Mouse (Mus musculus): ENCODE results near the gene Ccdc152. TPM values are rescaled to one million over a fixed set of nuclear protein-coding genes. Genes with fewer than 3 reads are reported as not detected.
A peak's percentile ranks its signal among the peaks of the same experiment; 100 is the strongest.

Gene Ccdc152
- total RNA-seq (2012; rRNA removed): 0.74 and 0.76 TPM in 2 replicates

DNA sequence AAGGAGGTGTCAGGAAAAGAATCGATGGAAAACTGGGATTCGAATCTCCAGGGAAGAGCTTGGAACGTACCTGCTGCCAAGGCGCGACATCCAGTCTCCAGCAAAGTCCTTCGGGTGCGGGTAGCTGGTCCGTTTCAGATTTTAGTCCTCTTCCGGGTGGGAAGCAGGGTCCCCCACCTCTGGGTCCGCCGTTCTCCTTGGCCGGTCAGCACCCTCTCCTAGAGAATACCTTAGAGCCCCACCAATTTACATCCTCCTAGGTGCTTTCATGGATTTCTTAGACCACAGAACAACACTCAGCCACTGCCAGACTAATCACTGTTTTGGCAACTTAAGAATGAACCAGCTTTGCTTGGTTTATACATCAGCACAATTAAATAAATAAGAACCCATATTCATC, at the start of gene Ccdc152:
Gene Ccdc152, minus strand, starts transcription at position 101 of the 400 bp plus-strand sequence.
- no peak for DNase-seq (ENCODE audit: low read depth, low spot score)
- no peak within 1 kb of the TSS for H3K9ac ChIP-seq (ENCODE audit: insufficient read depth, low read depth, low read length, poor library complexity, severe bottlenecking)
- H3K4me1 ChIP-seq (ENCODE audit: control insufficient read depth in 2 of 2, insufficient read depth in 2 of 2, low read length in 2 of 2, poor library complexity in 1 of 2): no peaks in the 10 kb centered on the region
- H3K27ac ChIP-seq (ENCODE audit: insufficient read depth, low read depth, low read length, poor library complexity, severe bottlenecking): no peak within 1 kb of the TSS
- in situ Hi-C loops (cut with MboI; ENCODE audit: low sequenced_read_pairs in 2 of 2, unreplicated experiment in 2 of 2): no loop called here
- no peaks in the 10 kb centered on the region for H3K36me3 ChIP-seq (ENCODE audit: control insufficient read depth, insufficient read depth, low read length, poor library complexity, severe bottlenecking)
- peak within 1 kb of the TSS in 1 of 2 experiments; percentile 46; a peak in 2 of 4 replicates for H3K4me3 ChIP-seq (ENCODE audit: insufficient read depth in 1 of 2, low read depth in 1 of 2, low read length in 2 of 2, poor library complexity in 1 of 2, severe bottlenecking in 1 of 2)
- H3K9me3 ChIP-seq (ENCODE audit: control insufficient read depth, insufficient read depth, low read depth, low read length): no peaks in the 10 kb centered on the region
- TF ChIP-seq HCFC1 (IDR thresholded peaks at IDR 0.05; ENCODE audit: borderline replicate concordance, insufficient read depth, low read length) (no peak), ZC3H11A (IDR thresholded peaks at IDR 0.05; ENCODE audit: borderline replicate concordance, low read depth, low read length) (no peak), CHD2 (IDR thresholded peaks at IDR 0.05; ENCODE audit: low read depth, low read length) (no peak), ZNF384 (IDR thresholded peaks at IDR 0.05; ENCODE audit: low read depth, low read length) (no peak), MAFK (IDR thresholded peaks at IDR 0.05; ENCODE audit: insufficient read depth, low read depth, low read length) (no peak)

DNA sequence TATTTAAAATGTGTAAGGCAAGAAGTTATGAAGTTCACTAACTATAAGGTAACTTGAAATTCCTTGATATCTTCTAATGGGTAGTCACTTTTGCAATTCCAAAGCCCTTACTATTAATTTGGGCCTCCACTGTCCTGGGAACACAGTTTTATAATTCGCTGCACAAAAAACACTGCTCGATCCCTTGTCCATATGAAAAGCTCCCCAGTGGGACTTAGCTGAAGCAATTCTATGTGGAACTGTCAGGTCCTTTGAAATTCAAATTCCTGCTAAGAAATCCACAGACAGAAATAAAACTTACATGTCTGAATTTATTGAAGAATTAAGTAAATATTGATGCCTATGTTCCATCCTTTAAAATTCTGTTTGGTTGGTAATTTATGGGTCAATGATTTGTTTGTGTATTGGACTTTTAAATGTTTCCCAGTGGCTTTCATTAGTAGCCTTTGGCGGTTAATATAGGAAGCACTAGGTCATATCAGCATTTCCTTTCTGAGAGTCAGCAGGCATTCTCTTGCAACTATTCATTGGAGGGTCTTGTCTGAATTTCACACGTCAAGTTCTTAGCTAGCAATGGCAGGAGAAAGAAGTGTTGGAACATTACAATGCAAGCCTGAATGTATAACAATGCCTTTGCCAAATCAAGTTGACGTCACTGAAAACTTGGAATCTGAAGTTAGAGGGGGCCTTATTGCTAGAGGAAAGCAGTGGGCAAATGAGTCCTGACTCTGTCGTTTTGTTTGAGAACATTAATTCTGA, 46.2 kb upstream of the Ccdc152 start:
- in situ Hi-C loops (cut with MboI; ENCODE audit: low sequenced_read_pairs in 2 of 2, unreplicated experiment in 2 of 2): no loop called here
- no peak for TF ChIP-seq HCFC1 (IDR thresholded peaks at IDR 0.05; ENCODE audit: borderline replicate concordance, insufficient read depth, low read length)
- no peak for TF ChIP-seq ZC3H11A (IDR thresholded peaks at IDR 0.05; ENCODE audit: borderline replicate concordance, low read depth, low read length)
- TF ChIP-seq MAFK (IDR thresholded peaks at IDR 0.05; ENCODE audit: insufficient read depth, low read depth, low read length): no peak
- TF ChIP-seq ZNF384 (IDR thresholded peaks at IDR 0.05; ENCODE audit: low read depth, low read length): no peak
- TF ChIP-seq CHD2 (IDR thresholded peaks at IDR 0.05; ENCODE audit: low read depth, low read length): no peak
- no peaks in the 10 kb centered on the region for H3K4me1 ChIP-seq (ENCODE audit: control insufficient read depth in 2 of 2, insufficient read depth in 2 of 2, low read length in 2 of 2, poor library complexity in 1 of 2)
- no peak overlapping the region for H3K9ac ChIP-seq (ENCODE audit: insufficient read depth, low read depth, low read length, poor library complexity, severe bottlenecking)
- H3K4me3 ChIP-seq (ENCODE audit: insufficient read depth in 1 of 2, low read depth in 1 of 2, low read length in 2 of 2, poor library complexity in 1 of 2, severe bottlenecking in 1 of 2): no peak overlapping the region
- no peaks in the 10 kb centered on the region for H3K9me3 ChIP-seq (ENCODE audit: control insufficient read depth, insufficient read depth, low read depth, low read length)
- H3K27ac ChIP-seq (ENCODE audit: insufficient read depth, low read depth, low read length, poor library complexity, severe bottlenecking): no peak overlapping the region
- no peak for DNase-seq (ENCODE audit: low read depth, low spot score)
- no peaks in the 10 kb centered on the region for H3K36me3 ChIP-seq (ENCODE audit: control insufficient read depth, insufficient read depth, low read length, poor library complexity, severe bottlenecking)

DNA sequence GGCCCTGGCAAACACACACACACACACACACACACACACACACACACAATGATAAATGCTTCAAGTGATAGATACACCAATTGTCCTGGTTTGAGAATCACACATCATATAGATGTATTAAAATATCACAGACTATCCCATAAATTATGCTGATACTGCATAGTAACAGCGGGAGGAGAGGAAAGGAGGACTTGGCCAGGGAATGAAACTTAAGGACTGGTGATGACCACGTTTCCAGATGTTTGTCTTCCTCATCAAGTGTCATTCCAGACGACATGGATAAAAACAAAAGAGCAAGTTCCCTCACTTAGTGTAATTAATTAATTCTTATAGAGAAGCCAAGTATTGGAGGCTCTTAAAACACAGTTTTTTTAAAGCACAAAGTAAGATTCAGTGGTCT, 43.4 kb upstream of the Ccdc152 start:
- in situ Hi-C loops (cut with MboI; ENCODE audit: low sequenced_read_pairs in 2 of 2, unreplicated experiment in 2 of 2): no loop called here
- H3K4me3 ChIP-seq (ENCODE audit: insufficient read depth in 1 of 2, low read depth in 1 of 2, low read length in 2 of 2, poor library complexity in 1 of 2, severe bottlenecking in 1 of 2): no peak overlapping the region

DNA sequence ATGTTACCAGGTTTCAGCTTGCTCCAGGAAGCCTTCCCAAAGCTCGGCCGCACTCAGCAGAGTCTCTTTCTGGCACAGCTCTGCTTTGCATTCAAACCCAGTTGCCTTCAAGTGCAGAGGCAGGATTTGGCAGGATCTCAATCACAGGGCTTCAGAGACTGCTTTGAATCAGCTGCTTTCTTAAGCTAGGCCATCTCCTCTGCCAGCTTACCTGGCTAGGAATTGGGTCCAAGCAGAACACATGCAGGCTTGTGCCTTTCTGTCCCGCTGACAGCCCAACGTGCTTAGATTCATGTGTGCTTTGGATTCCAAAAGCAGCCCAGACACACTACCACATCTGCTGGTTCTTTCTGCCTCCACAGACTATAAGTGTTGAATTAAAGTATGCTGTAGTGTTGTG, 41.2 kb upstream of the Ccdc152 start:
- in situ Hi-C loops (cut with MboI; ENCODE audit: low sequenced_read_pairs in 2 of 2, unreplicated experiment in 2 of 2): no loop called here
- Histone ChIP-seq H3K27ac (ENCODE audit: insufficient read depth, low read depth, low read length, poor library complexity, severe bottlenecking) (no peak overlapping the region), H3K4me3 (ENCODE audit: insufficient read depth in 1 of 2, low read depth in 1 of 2, low read length in 2 of 2, poor library complexity in 1 of 2, severe bottlenecking in 1 of 2) (no peak overlapping the region), H3K4me1 (ENCODE audit: control insufficient read depth in 2 of 2, insufficient read depth in 2 of 2, low read length in 2 of 2, poor library complexity in 1 of 2) (no peaks in the 10 kb centered on the region), H3K9me3 (ENCODE audit: control insufficient read depth, insufficient read depth, low read depth, low read length) (no peaks in the 10 kb centered on the region), H3K36me3 (ENCODE audit: control insufficient read depth, insufficient read depth, low read length, poor library complexity, severe bottlenecking) (no peaks in the 10 kb centered on the region), H3K9ac (ENCODE audit: insufficient read depth, low read depth, low read length, poor library complexity, severe bottlenecking) (no peak overlapping the region)
- TF ChIP-seq CHD2 (IDR thresholded peaks at IDR 0.05; ENCODE audit: low read depth, low read length): no peak
- no peak for TF ChIP-seq ZNF384 (IDR thresholded peaks at IDR 0.05; ENCODE audit: low read depth, low read length)
- TF ChIP-seq MAFK (IDR thresholded peaks at IDR 0.05; ENCODE audit: insufficient read depth, low read depth, low read length): no peak
- TF ChIP-seq HCFC1 (IDR thresholded peaks at IDR 0.05; ENCODE audit: borderline replicate concordance, insufficient read depth, low read length): no peak
- no peak for TF ChIP-seq ZC3H11A (IDR thresholded peaks at IDR 0.05; ENCODE audit: borderline replicate concordance, low read depth, low read length)
- no peak for DNase-seq (ENCODE audit: low read depth, low spot score)

More for the DNA sequence above, 43.4 kb upstream of the Ccdc152 start:
- Histone ChIP-seq H3K9me3 (ENCODE audit: control insufficient read depth, insufficient read depth, low read depth, low read length) (no peaks in the 10 kb centered on the region), H3K36me3 (ENCODE audit: control insufficient read depth, insufficient read depth, low read length, poor library complexity, severe bottlenecking) (no peaks in the 10 kb centered on the region), H3K4me1 (ENCODE audit: control insufficient read depth in 2 of 2, insufficient read depth in 2 of 2, low read length in 2 of 2, poor library complexity in 1 of 2) (no peaks in the 10 kb centered on the region), H3K27ac (ENCODE audit: insufficient read depth, low read depth, low read length, poor library complexity, severe bottlenecking) (no peak overlapping the region), H3K9ac (ENCODE audit: insufficient read depth, low read depth, low read length, poor library complexity, severe bottlenecking) (no peak overlapping the region)
- TF ChIP-seq HCFC1 (IDR thresholded peaks at IDR 0.05; ENCODE audit: borderline replicate concordance, insufficient read depth, low read length): no peak
- no peak for TF ChIP-seq ZNF384 (IDR thresholded peaks at IDR 0.05; ENCODE audit: low read depth, low read length)
- no peak for TF ChIP-seq ZC3H11A (IDR thresholded peaks at IDR 0.05; ENCODE audit: borderline replicate concordance, low read depth, low read length)
- no peak for TF ChIP-seq MAFK (IDR thresholded peaks at IDR 0.05; ENCODE audit: insufficient read depth, low read depth, low read length)
- TF ChIP-seq CHD2 (IDR thresholded peaks at IDR 0.05; ENCODE audit: low read depth, low read length): no peak
- no peak for DNase-seq (ENCODE audit: low read depth, low spot score)

Measured in ES-E14 (cell line).